Mouse (Mus musculus) kidney, adult 2 months (tissue): Measurements from ENCODE around the gene Pmm2.

Source experiments
- CTCF ChIP-seq: fragments of 200-500 bp; conservative IDR thresholded peaks from 2 replicates; pipeline ENCODE4 v1.5.1; 2011; ENCODE audit warnings: low read depth, mild to moderate bottlenecking, control low read depth, low read length, moderate library complexity, mixed read lengths; ENCODE audit not compliant: insufficient read depth, insufficient read length
- POLR2A ChIP-seq: fragments of 200-500 bp; IDR thresholded peaks from one replicate; pipeline ENCODE4 v1.6.1; 2011; ENCODE audit warnings: low read depth, low read length, control low read depth

DNA sequence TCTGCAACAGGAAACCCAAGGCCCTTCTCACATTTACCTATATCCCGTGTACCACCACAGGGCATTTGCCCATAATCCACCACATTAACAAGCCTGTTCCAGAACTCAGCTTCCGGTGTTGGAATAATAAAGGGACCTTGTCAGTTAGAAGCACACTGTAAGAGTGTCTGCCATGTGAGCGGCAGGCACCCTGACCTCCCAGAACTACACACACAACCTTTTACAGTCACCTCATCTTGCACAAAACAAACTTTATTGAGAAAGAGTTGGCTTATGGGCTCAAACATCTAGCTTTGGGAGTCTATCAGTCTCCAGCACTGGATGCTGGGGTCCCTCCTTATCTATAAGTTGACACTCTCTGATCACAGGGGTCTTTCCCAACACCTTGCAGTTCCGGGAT, 20.9 kb downstream of the Pmm2 start:
- TF ChIP-seq CTCF (no peak), POLR2A (no peak)
